ENCODE assay signal across 51 mouse cellular contexts in the genomic region with DNA sequence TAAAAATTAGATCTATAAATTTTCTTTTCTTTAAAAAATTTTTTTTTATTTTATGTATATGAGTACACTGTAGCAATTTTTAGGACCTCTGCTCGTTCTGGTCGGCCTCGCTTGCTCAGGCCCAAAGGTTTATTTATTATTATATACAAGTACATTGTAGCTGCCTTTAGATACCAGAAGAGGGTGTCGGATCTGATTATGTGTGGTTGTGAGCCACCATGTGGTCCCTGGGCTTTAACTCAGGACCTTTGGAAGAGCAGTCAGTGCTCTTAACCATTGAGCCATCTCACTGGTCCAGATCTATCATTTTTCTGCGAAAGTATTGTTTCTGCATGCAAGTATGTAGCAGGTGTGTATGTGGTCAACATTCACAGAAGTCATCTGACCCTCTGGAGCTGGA. TPM values are rescaled to one million over a fixed set of nuclear protein-coding genes. Genes with fewer than 3 reads are reported as not detected.
"Had no signal": no experiment of that assay in that cellular context is flagged by ENCODE, and none has a peak within 500 bp of the region (broad histone marks: within the 10 kb centered on the region; RNA-seq: fewer than 3 reads in every experiment).

No protein-coding gene starts in this region.

- H3K4me2 ChIP-seq: heart, embryonic 11.5 days; heart, embryonic 12.5 days; heart, embryonic 13.5 days; heart, embryonic 15.5 days; hindbrain, embryonic 12.5 days; hindbrain, embryonic 13.5 days; hindbrain, embryonic 14.5 days; hindbrain, embryonic 15.5 days; intestine, embryonic 15.5 days; kidney, embryonic 15.5 days had no signal

- H3K36me3 ChIP-seq: heart, embryonic 12.5 days; heart, embryonic 13.5 days; heart, embryonic 15.5 days; hindbrain, embryonic 10.5 days; hindbrain, embryonic 12.5 days; hindbrain, embryonic 13.5 days; hindbrain, embryonic 15.5 days; intestine, embryonic 15.5 days; kidney, embryonic 15.5 days had no signal

- H3K27ac ChIP-seq: heart, embryonic 13.5 days; heart, embryonic 15.5 days; hindbrain, embryonic 10.5 days; hindbrain, embryonic 12.5 days; hindbrain, embryonic 13.5 days; hindbrain, embryonic 14.5 days; hindbrain, embryonic 15.5 days; hindbrain, postnatal 0 days; intestine, embryonic 15.5 days; kidney, embryonic 15.5 days; kidney, postnatal 0 days; layer of hippocampus, adult 2 months; left cerebral cortex, adult 2 months had no signal

- ATAC-seq: hindbrain, embryonic 16.5 days; hindbrain, postnatal 0 days; inflammation-experienced regulatory T-cells, adult 6 months; intestine, embryonic 15.5 days; intestine, embryonic 16.5 days; intestine, postnatal 0 days had no signal

- H3K9me3 ChIP-seq: heart, embryonic 12.5 days; heart, embryonic 13.5 days; heart, embryonic 15.5 days; hindbrain, embryonic 10.5 days; hindbrain, embryonic 12.5 days; hindbrain, embryonic 13.5 days; hindbrain, embryonic 15.5 days; intestine, embryonic 15.5 days; kidney, embryonic 15.5 days had no signal

- H3K4me3 ChIP-seq: heart, embryonic 12.5 days; heart, embryonic 13.5 days; heart, embryonic 15.5 days; hindbrain, embryonic 10.5 days; hindbrain, embryonic 12.5 days; hindbrain, embryonic 13.5 days; hindbrain, embryonic 15.5 days; intestine, embryonic 15.5 days; kidney, embryonic 15.5 days; layer of hippocampus, adult 2 months; left cerebral cortex, adult 2 months had no signal

- H3K4me1 ChIP-seq: heart, embryonic 12.5 days; heart, embryonic 13.5 days; heart, embryonic 15.5 days; hindbrain, embryonic 10.5 days; hindbrain, embryonic 12.5 days; hindbrain, embryonic 13.5 days; hindbrain, embryonic 15.5 days; intestine, embryonic 15.5 days had no signal

- H3K9ac ChIP-seq: heart, embryonic 12.5 days; heart, embryonic 13.5 days; heart, embryonic 15.5 days; hindbrain, embryonic 12.5 days; hindbrain, embryonic 13.5 days; hindbrain, embryonic 14.5 days; hindbrain, embryonic 15.5 days; intestine, embryonic 15.5 days; kidney, embryonic 15.5 days had no signal

- DNase-seq: heart, postnatal 10 days; heart, postnatal 14 days; heart, postnatal 36 days; heart, postnatal 4 days; kidney, adult 11 months; kidney, adult 18-20 months; kidney, adult 2 months; kidney, adult 8-10 months; kidney, adult 9 months; kidney, postnatal 10 days; kidney, postnatal 14 days; kidney, postnatal 25 days; kidney, postnatal 36 days; kidney, postnatal 4 days; layer of hippocampus, postnatal 36 days had no signal

- H3K27me3 ChIP-seq: heart, embryonic 12.5 days; heart, embryonic 13.5 days; heart, embryonic 15.5 days; hindbrain, embryonic 12.5 days; hindbrain, embryonic 13.5 days; hindbrain, embryonic 15.5 days; intestine, embryonic 15.5 days; kidney, embryonic 15.5 days had no signal

RNA-seq across cellular contexts. Expression of a gene that starts 4.6 kb away (rescaled TPM):
- total RNA-seq: heart, postnatal 10 days; heart, postnatal 14 days; heart, postnatal 25 days; heart, postnatal 36 days; heart, postnatal 4 days; hematopoietic stem cell, adult 5-6 weeks; hindbrain, postnatal 0 days; layer of hippocampus, adult 18-20 months; layer of hippocampus, adult 2 months; layer of hippocampus, adult 8-10 months; layer of hippocampus, postnatal 10 days; layer of hippocampus, postnatal 14 days; layer of hippocampus, postnatal 25 days; layer of hippocampus, postnatal 36 days; left cerebral cortex, adult 18-20 months; left cerebral cortex, adult 2 months; left cerebral cortex, adult 8-10 months had no signal
- polyA plus RNA-seq: heart, embryonic 11.5 days; heart, embryonic 12.5 days; heart, embryonic 13.5 days; heart, embryonic 14.5 days; heart, embryonic 15.5 days; heart, embryonic 16.5 days; heart, postnatal 0 days; hindbrain, embryonic 10.5 days; hindbrain, embryonic 11.5 days; hindbrain, embryonic 12.5 days; hindbrain, embryonic 13.5 days; hindbrain, embryonic 14.5 days; hindbrain, embryonic 15.5 days; hindbrain, embryonic 16.5 days; hindbrain, postnatal 0 days; inflammation-experienced regulatory T-cells, adult 6 months; intestine, embryonic 14.5 days; intestine, embryonic 15.5 days; intestine, embryonic 16.5 days; intestine, postnatal 0 days; kidney, adult 2 months; kidney, embryonic 14.5 days; kidney, embryonic 15.5 days; kidney, embryonic 16.5 days; kidney, postnatal 0 days; large intestine, adult 2 months had no signal
